Mouse (Mus musculus) layer of hippocampus, adult 9-11 months (tissue): ENCODE measurements around the gene Chrna10.

ENCODE experiments used
- DNase-seq: peaks from one replicate; pipeline ENCODE4 v3.0.0; 2022

Chrna10 gene

DNA sequence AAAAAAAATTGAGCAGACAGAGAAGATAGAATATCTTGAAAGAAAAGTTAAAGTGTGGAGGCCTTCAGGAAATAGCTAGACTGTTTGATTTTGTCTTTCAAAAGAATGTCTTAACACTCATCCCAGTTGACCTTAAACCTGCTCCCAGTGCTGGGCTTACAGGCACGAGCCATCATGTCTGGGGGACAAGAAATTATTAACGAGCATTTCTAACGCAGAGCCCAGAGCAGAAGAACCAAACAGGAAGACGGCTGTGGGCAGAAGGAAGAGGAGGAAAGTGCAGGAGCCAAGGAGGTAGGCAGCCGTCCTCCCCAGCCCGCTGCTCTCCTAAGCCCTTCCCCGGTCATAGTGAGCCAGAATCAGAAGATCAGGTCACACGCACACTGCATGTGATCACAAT lies 36.3 kb downstream of the Chrna10 start:
- DNase-seq: no peak

GRCm38 (mm10) chr7:102078517-102078916 lies 38.1 kb downstream of the Chrna10 start:
- peak; percentile 27 for DNase-seq

DNA sequence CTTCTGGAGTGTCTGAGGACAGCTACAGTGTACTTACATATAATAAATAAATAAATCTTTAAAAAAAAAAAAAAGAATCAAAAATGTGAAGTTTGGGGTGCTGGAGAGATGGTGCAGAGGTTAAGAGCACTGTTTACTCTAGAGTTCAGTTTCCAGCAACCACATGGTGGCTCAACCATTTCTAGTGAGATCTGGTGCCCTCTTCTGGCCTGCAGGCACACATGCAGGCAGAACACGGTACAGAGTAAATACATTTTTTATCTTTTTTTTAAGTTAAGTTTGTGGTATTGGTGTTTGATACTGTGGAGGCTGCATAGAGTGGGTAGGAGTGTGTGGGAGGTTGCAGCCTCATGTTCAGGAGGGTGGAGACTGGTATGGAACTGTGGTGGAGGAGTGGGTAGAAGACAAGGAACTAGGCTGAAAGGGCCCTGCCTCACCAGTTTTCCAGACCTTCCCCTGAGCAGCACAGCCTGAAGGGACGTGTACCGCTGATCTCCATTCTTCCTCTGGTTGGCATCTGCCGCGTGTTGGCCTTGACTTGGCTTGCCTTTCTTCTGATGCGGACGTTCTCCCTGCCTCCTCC lies 39.8 kb downstream of the Chrna10 start:
- DNase-seq: no peak

DNA sequence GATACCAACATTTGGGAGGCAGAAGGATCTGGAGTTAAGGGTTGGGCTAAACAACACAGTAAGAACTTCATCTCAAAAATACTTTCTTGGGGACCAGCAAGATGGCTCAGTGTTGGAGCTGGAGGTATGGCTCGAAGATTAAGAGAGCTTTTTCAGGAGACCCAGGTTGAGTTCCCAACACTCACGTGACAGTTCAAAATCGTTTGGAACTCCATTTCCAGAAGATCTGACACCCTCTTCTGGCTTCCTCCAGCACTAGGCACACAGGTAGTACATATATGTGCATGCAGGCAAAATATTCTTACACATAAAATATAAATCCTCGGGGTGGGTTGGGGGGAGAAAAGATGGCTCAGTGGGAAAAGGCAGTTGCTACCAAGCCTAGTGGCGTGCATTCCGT lies 50.3 kb downstream of the Chrna10 start:
- DNase-seq: no peak

- peak; percentile 94 for DNase-seq
Measured at GRCm38 (mm10) chr7:102065046-102065891, 51.4 kb downstream of the Chrna10 start, which contains the start of the genes Rnf121, Xndc1 and Xntrpc. TSS of gene Rnf121 (minus strand) at chr7:102065469. TSS of gene Xndc1 (plus strand) at chr7:102065511. TSS of gene Xntrpc (plus strand) at chr7:102065713.

DNA sequence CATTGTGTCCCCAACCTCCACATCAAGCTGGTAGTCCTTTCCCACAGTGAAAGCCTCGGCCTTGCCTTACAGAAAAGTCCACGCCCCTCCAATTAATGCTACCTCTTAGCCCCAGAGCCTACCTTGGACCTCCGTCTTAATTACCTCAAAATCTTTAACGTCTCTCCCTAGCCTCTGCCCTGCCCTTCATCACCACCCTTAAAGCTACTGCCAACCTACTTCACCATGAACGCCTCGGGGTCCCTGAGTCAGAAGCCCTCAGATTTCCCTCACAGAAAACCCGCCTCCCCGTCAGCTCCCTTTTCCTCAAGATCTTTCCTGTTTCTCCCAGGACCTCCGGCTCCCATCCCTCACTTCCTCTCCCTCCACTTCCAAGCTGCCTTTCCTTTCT lies 52.0 kb downstream of the Chrna10 start:
- no peak for DNase-seq

GRCm38 (mm10) chr7:102063891-102064290 lies 52.7 kb downstream of the Chrna10 start:
- DNase-seq: no peak

DNA sequence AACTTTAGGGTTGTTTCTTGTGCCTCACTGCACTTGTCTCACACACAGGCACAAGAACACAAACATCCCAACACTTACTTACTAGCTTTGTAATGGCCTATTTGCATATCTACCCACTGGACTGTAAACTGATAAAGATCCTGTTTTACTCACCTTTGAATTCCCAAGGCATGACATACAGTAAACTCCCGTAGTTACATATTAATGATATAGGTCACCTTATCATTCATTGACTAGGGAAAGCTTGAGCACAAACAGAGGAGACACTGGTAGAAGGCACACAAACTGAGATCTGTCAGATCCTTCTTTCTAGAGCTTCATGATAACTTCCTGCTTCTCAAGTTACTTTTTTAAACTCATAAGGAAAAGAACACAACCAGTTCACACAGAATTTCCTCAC lies 54.4 kb downstream of the Chrna10 start:
- DNase-seq: no peak

DNA sequence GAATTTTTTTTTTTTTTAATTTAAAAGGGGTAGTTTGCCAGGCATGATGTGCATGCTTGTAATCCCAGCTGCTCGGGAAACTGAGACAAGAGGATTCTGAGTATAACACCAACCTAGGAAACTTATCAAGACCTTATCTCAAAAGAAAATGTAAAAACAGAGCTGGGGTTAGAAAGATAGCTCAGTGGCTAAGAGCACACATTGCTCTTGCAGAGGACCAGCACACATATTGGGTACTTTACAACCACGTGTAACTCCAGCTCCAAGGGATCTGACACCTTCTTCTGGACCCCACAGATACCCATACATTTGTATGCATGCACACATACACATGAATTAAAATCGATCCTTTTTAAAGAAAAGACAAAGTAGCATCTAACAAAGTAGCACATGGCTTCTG lies 55.3 kb downstream of the Chrna10 start:
- DNase-seq: no peak
